Mouse (Mus musculus) lung, postnatal 10 days (tissue): ENCODE data around the gene Abhd5.

Experiments used
- DNase-seq: peaks from one replicate; pipeline ENCODE4 v3.0.0; 2021

The Abhd5 gene

GRCm38 (mm10) chr9:122416617-122417016 is 65.2 kb downstream of the Abhd5 start:
- DNase-seq: no peak

- DNase-seq: peak; percentile 29
These were observed 68.9 kb downstream of the Abhd5 start for GRCm38 (mm10) chr9:122420195-122420756.

DNA sequence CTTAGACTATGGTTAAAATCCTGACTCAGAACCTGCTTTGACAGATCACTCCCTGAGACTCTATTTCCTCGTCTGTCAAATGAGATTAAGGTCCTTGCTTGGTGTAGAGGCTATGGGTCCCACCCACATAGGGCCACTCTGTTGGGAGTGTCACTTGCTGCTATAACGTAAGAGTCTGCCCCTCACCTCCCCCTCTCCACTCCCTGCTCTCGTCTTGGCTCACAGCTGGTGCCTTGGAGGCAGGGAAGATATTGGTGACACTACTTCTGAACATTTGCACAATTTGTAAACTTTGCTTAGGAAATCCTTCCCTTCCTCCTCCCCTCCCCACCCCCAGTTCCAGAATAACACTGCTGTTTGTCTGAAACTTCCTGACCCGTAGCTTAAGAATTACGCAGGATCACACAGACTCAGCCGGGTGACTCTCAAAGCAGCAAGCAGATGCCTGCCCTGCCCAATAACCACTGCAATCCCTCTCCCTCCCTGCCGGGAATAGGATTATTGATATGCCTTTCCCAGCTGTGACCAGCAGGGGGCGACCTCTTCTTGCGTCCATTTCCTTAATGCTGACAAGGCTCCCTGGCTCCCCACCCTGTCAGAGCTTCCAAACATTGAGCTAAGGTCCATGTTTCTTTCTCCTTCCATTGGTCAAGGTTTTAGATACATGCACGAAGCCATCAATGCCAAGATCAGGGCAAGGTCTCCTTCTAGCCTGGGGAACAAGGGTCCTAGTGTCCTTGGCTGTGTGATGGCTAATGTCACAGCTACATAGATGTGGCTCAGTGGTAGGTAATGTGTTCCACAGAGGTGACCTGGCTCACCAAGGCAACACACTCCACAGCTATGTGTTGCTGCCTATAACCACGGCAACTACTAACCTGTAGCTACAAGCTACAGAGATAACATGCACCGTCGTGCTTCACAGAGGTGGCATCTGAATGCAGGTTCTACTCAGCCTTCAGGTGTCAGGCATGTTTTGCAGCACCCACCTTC is 69.7 kb downstream of the Abhd5 start:
- DNase-seq: peak; percentile 91

GRCm38 (mm10) chr9:122421911-122422310 is 70.5 kb downstream of the Abhd5 start:
- DNase-seq: no peak

DNA sequence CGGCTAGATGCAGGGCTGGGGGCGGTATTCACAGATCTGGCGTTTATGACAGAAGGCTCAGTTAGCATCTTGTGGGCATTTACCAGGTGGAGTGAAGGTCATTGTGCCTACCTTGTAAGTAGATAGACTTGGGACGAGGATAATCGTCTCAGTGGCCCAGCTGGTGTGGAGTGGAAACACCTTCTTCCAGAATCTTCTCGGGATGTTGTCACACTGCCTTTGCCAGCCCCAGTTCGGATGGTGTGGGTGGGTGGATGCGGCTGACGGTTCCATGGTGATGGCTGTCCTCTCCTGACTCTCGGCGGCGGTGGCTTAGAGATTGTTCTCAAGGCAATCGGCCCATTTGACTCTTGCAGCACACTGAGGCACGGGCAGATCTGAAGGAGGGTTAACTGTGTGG is 71.3 kb downstream of the Abhd5 start:
- DNase-seq: no peak

- no peak for DNase-seq
These were observed 71.7 kb downstream of the Abhd5 start for GRCm38 (mm10) chr9:122423146-122423545.

- DNase-seq: peak; percentile 66
These were observed 73.7 kb downstream of the Abhd5 start for GRCm38 (mm10) chr9:122424941-122425608.

GRCm38 (mm10) chr9:122429058-122429649 is 77.7 kb downstream of the Abhd5 start:
- DNase-seq: no peak

DNA sequence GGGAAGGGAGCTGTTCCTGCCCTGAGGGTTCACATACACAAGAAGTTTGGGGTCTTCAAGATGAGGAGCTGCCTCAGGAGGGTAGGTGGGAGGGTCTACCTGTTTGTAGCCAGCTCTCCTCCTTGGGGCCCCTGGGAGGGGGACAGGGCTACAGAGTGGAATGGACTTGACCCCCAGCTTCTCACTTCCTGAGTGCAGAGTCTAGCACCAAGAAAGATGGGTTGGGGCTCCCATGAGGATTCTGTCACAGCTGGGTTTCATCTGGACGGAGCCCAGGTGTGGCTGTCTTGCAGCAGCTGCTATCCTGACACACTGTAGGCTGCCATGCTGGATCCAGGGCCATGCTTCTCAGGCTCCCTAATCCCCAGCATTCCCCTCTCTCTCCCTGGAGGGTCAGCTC is 78.3 kb downstream of the Abhd5 start:
- DNase-seq: no peak
